Mouse (Mus musculus): Measurements from ENCODE around the gene Krt26.

The Krt26 gene

GRCm38 (mm10) chr11:99337866-99338265, at the start of gene Krt26:
TSS of gene Krt26 (minus strand) at chr11:99337966.
- no peak for DNase-seq (ENCODE audit: low read depth)

GRCm38 (mm10) chr11:99385813-99386721, 48.3 kb upstream of the Krt26 start:
- DNase-seq (ENCODE audit: low read depth), result peak; percentile 43

GRCm38 (mm10) chr11:99379568-99379967, 41.8 kb upstream of the Krt26 start:
- DNase-seq (ENCODE audit: low read depth), result peak; percentile 69

GRCm38 (mm10) chr11:99374803-99375202, 37.0 kb upstream of the Krt26 start, which contains the start of gene Krt28:
TSS of gene Krt28 (minus strand) at chr11:99374903.
- no peak for DNase-seq (ENCODE audit: low read depth)

- DNase-seq (ENCODE audit: low read depth), result no peak
Observed at GRCm38 (mm10) chr11:99369853-99370451, 32.2 kb upstream of the Krt26 start.

- no peak for DNase-seq (ENCODE audit: low read depth)
Observed at GRCm38 (mm10) chr11:99369229-99369628, 31.5 kb upstream of the Krt26 start.

- no peak for DNase-seq (ENCODE audit: low read depth)
Observed at GRCm38 (mm10) chr11:99366791-99367190, 29.0 kb upstream of the Krt26 start.

- DNase-seq (ENCODE audit: low read depth), result no peak
Observed at GRCm38 (mm10) chr11:99364412-99364811, 26.6 kb upstream of the Krt26 start.

GRCm38 (mm10) chr11:99361423-99361822, 23.7 kb upstream of the Krt26 start:
- DNase-seq (ENCODE audit: low read depth), result no peak

GRCm38 (mm10) chr11:99351004-99351403, 13.2 kb upstream of the Krt26 start, which contains the start of gene Krt27:
TSS of gene Krt27 (minus strand) at chr11:99351104.
- DNase-seq (ENCODE audit: low read depth), result no peak

- DNase-seq (ENCODE audit: low read depth), result no peak
Observed at GRCm38 (mm10) chr11:99339299-99339847, 1.6 kb upstream of the Krt26 start.

GRCm38 (mm10) chr11:99333426-99333825, 4.3 kb downstream of the Krt26 start:
- no peak for DNase-seq (ENCODE audit: low read depth)

GRCm38 (mm10) chr11:99329655-99330054, 8.1 kb downstream of the Krt26 start:
- no peak for DNase-seq (ENCODE audit: low read depth)

- DNase-seq (ENCODE audit: low read depth), result no peak
Observed at GRCm38 (mm10) chr11:99322851-99323250, 14.9 kb downstream of the Krt26 start, which contains the start of gene Krt25. TSS of gene Krt25 (minus strand) at chr11:99322951.

- no peak for DNase-seq (ENCODE audit: low read depth)
Observed at GRCm38 (mm10) chr11:99321094-99321493, 16.7 kb downstream of the Krt26 start.

- DNase-seq (ENCODE audit: low read depth), result no peak
Observed at GRCm38 (mm10) chr11:99319127-99319526, 18.6 kb downstream of the Krt26 start.

- no peak for DNase-seq (ENCODE audit: low read depth)
Observed at GRCm38 (mm10) chr11:99316543-99316942, 21.2 kb downstream of the Krt26 start.

- no peak for DNase-seq (ENCODE audit: low read depth)
Observed at GRCm38 (mm10) chr11:99314594-99314993, 23.2 kb downstream of the Krt26 start.

- peak; percentile 32 for DNase-seq (ENCODE audit: low read depth)
Observed at GRCm38 (mm10) chr11:99310882-99311281, 26.9 kb downstream of the Krt26 start.

GRCm38 (mm10) chr11:99307579-99307978, 30.2 kb downstream of the Krt26 start:
- DNase-seq (ENCODE audit: low read depth), result peak; percentile 36

GRCm38 (mm10) chr11:99295039-99295438, 42.7 kb downstream of the Krt26 start:
- DNase-seq (ENCODE audit: low read depth), result no peak

GRCm38 (mm10) chr11:99292846-99293245, 44.9 kb downstream of the Krt26 start:
- DNase-seq (ENCODE audit: low read depth), result no peak

GRCm38 (mm10) chr11:99284833-99285312, 52.9 kb downstream of the Krt26 start, which contains the start of gene Krt24:
TSS of gene Krt24 (minus strand) at chr11:99285262.
- DNase-seq (ENCODE audit: low read depth), result no peak
